Mouse (Mus musculus) MEL (cell line): ENCODE data around the gene Scfd2. TPM values are rescaled to one million over a fixed set of nuclear protein-coding genes. Genes with fewer than 3 reads are reported as not detected.

Experiments
- DNase-seq: peaks from one replicate; pipeline ENCODE4 v3.0.0; 2011; ENCODE audit warnings: low read depth, low spot score
- H3K27ac ChIP-seq: 2 replicates; pipeline ENCODE4 v1.5.1; 2012; ENCODE audit warnings: low read depth, mild to moderate bottlenecking, control low read depth, low read length, moderate library complexity; ENCODE audit not compliant: control insufficient read depth
- H3K27me3 ChIP-seq, 2 experiments: fragments of 150-350 bp in 1 of 2; sonication (generic) in 1 of 2; 2 replicates each; pipeline ENCODE4 v1.6.1; 2012; ENCODE audit warnings: low read length in 2 of 2, mild to moderate bottlenecking in 2 of 2, improper control_type of control experiment in 1 of 2, moderate library complexity in 1 of 2; ENCODE audit not compliant: insufficient read depth in 2 of 2, control insufficient read depth in 1 of 2
- H3K36me3 ChIP-seq, 2 experiments: 2 replicates each; pipeline ENCODE4 v1.6.1; 2012 to 2014; ENCODE audit warnings: low read length in 2 of 2, improper control_type of control experiment in 1 of 2, inconsistent platforms in 1 of 2, mild to moderate bottlenecking in 1 of 2; ENCODE audit not compliant: insufficient read depth in 2 of 2, control insufficient read depth in 1 of 2
- H3K4me1 ChIP-seq, 2 experiments: fragments of 150-350 bp in 1 of 2; sonication (generic) in 1 of 2; 2 replicates each; pipeline ENCODE4 v1.6.1; 2012; ENCODE audit warnings: low read length in 2 of 2, improper control_type of control experiment in 1 of 2, mild to moderate bottlenecking in 1 of 2; ENCODE audit not compliant: insufficient read depth in 2 of 2, control insufficient read depth in 1 of 2
- H3K4me3 ChIP-seq, 2 experiments: fragments of 150-350 bp in 1 of 2; sonication (generic) in 1 of 2; 2 replicates each; pipeline ENCODE4 v1.5.1; 2012; ENCODE audit warnings: low read depth in 2 of 2, low read length in 2 of 2, mild to moderate bottlenecking in 2 of 2, moderate library complexity in 2 of 2, control low read depth in 1 of 2, improper control_type of control experiment in 1 of 2; ENCODE audit not compliant: control insufficient read depth in 1 of 2, insufficient read depth in 1 of 2
- H3K79me2 ChIP-seq: 2 replicates; pipeline ENCODE4 v1.6.1; 2012; ENCODE audit warnings: mild to moderate bottlenecking, low read length, moderate library complexity; ENCODE audit not compliant: control insufficient read depth, poor library complexity, insufficient read depth
- H3K9ac ChIP-seq: 2 replicates; pipeline ENCODE4 v1.6.1; 2012; ENCODE audit warnings: low read depth, mild to moderate bottlenecking, control low read depth, low read length, moderate library complexity; ENCODE audit not compliant: control insufficient read depth, poor library complexity, severe bottlenecking
- H3K9me3 ChIP-seq: fragments of 150-350 bp; sonication (generic); replicated peaks from 2 replicates; pipeline ENCODE4 v1.6.1; 2012; ENCODE audit warnings: mild to moderate bottlenecking, low read length, improper control_type of control experiment, moderate library complexity; ENCODE audit not compliant: insufficient read depth
- BHLHE40 ChIP-seq: IDR thresholded peaks from 2 replicates; pipeline ENCODE4 v1.6.1; 2012; ENCODE audit warnings: low read depth, mild to moderate bottlenecking, inconsistent platforms, low read length, improper control_type of control experiment, borderline replicate concordance
- CHD1 ChIP-seq: IDR thresholded peaks from 2 replicates; pipeline ENCODE4 v1.6.1; 2012; ENCODE audit warnings: low read depth, mild to moderate bottlenecking, inconsistent platforms, low read length, improper control_type of control experiment
- CHD2 ChIP-seq: IDR thresholded peaks from 2 replicates; pipeline ENCODE4 v1.6.1; 2011; ENCODE audit warnings: low read length, improper control_type of control experiment
- CTCF ChIP-seq, 3 experiments: IDR thresholded peaks in 2 of 3; conservative IDR thresholded peaks in 1 of 3; 2 replicates each; pipeline ENCODE4 v1.5.1; 2011 to 2012; ENCODE audit warnings: low read length in 3 of 3, low read depth in 2 of 3, mild to moderate bottlenecking in 2 of 3, improper control_type of control experiment in 1 of 3, inconsistent platforms in 1 of 3, mixed read lengths in 1 of 3, moderate library complexity in 1 of 3; ENCODE audit not compliant: control insufficient read depth in 1 of 3, insufficient read depth in 1 of 3, poor library complexity in 1 of 3, severe bottlenecking in 1 of 3
- ELF1 ChIP-seq: IDR thresholded peaks from 2 replicates; pipeline ENCODE4 v1.6.1; 2014; ENCODE audit warnings: low read depth, mild to moderate bottlenecking, inconsistent platforms, low read length, improper control_type of control experiment, moderate library complexity
- EP300 ChIP-seq, 2 experiments: IDR thresholded peaks; 2 replicates each; pipeline ENCODE4 v1.6.1; 2011; ENCODE audit warnings: improper control_type of control experiment in 2 of 2, low read length in 2 of 2, low read depth in 1 of 2, mild to moderate bottlenecking in 1 of 2
- ETS1 ChIP-seq: IDR thresholded peaks from 2 replicates; pipeline ENCODE4 v1.6.1; 2012; ENCODE audit warnings: low read depth, mild to moderate bottlenecking, inconsistent platforms, low read length, improper control_type of control experiment, moderate library complexity
- GABPA ChIP-seq: IDR thresholded peaks from 2 replicates; pipeline ENCODE4 v1.6.1; 2012; ENCODE audit warnings: low read depth, mild to moderate bottlenecking, inconsistent platforms, low read length, improper control_type of control experiment, moderate library complexity
- GATA1 ChIP-seq: IDR thresholded peaks from 2 replicates; pipeline ENCODE4 v1.6.1; 2011; ENCODE audit warnings: low read depth, low read length, improper control_type of control experiment
- HCFC1 ChIP-seq: IDR thresholded peaks from 2 replicates; pipeline ENCODE4 v1.6.1; 2012; ENCODE audit warnings: low read depth, mild to moderate bottlenecking, inconsistent platforms, low read length, improper control_type of control experiment, moderate library complexity
- JUND ChIP-seq: IDR thresholded peaks from 2 replicates; pipeline ENCODE4 v1.6.1; 2011; ENCODE audit warnings: low read depth, mild to moderate bottlenecking, improper control_type of control experiment, low read length
- MAFK ChIP-seq: IDR thresholded peaks from 2 replicates; pipeline ENCODE4 v1.6.1; 2011; ENCODE audit warnings: low read depth, mild to moderate bottlenecking, low read length, improper control_type of control experiment, borderline replicate concordance
- MAX ChIP-seq: IDR thresholded peaks from 2 replicates; pipeline ENCODE4 v1.6.1; 2011; ENCODE audit warnings: low read length, improper control_type of control experiment
- MAZ ChIP-seq: IDR thresholded peaks from 2 replicates; pipeline ENCODE4 v1.6.1; 2012; ENCODE audit warnings: low read depth, mild to moderate bottlenecking, inconsistent platforms, low read length, improper control_type of control experiment
- MEF2A ChIP-seq: IDR thresholded peaks from 2 replicates; pipeline ENCODE4 v1.6.1; 2014; ENCODE audit warnings: low read depth, mild to moderate bottlenecking, inconsistent platforms, low read length, improper control_type of control experiment; ENCODE audit not compliant: poor library complexity, insufficient replicate concordance, severe bottlenecking; ENCODE audit errors: extremely low read depth
- MXI1 ChIP-seq: IDR thresholded peaks from 2 replicates; pipeline ENCODE4 v1.6.1; 2011; ENCODE audit warnings: mild to moderate bottlenecking, low read depth, low read length, improper control_type of control experiment
- MYB ChIP-seq: IDR thresholded peaks from 2 replicates; pipeline ENCODE4 v1.6.1; 2011; ENCODE audit warnings: mild to moderate bottlenecking, low read depth, low read length, improper control_type of control experiment
- NELFE ChIP-seq: IDR thresholded peaks from 2 replicates; pipeline ENCODE4 v1.6.1; 2011; ENCODE audit warnings: low read depth, low read length, improper control_type of control experiment
- NRF1 ChIP-seq: IDR thresholded peaks from 2 replicates; pipeline ENCODE4 v1.6.1; 2014; ENCODE audit warnings: low read depth, mild to moderate bottlenecking, inconsistent platforms, low read length, improper control_type of control experiment, moderate library complexity; ENCODE audit not compliant: poor library complexity, insufficient read depth, severe bottlenecking
- POLR2A ChIP-seq, 2 experiments: IDR thresholded peaks; 2 replicates each; pipeline ENCODE4 v1.6.1; 2011 to 2012; ENCODE audit warnings: low read length in 2 of 2, mild to moderate bottlenecking in 2 of 2, control low read depth in 1 of 2, improper control_type of control experiment in 1 of 2, low read depth in 1 of 2, moderate library complexity in 1 of 2; ENCODE audit not compliant: control insufficient read depth in 1 of 2, insufficient read depth in 1 of 2, poor library complexity in 1 of 2
- POLR2AphosphoS2 ChIP-seq: IDR thresholded peaks from 2 replicates; pipeline ENCODE4 v1.6.1; 2011; ENCODE audit warnings: low read length, improper control_type of control experiment
- SIN3A ChIP-seq: IDR thresholded peaks from 2 replicates; pipeline ENCODE4 v1.6.1; 2012; ENCODE audit warnings: low read length, improper control_type of control experiment, inconsistent platforms
- SMC3 ChIP-seq: IDR thresholded peaks from 2 replicates; pipeline ENCODE4 v1.6.1; 2011; ENCODE audit warnings: low read depth, low read length, improper control_type of control experiment
- TAL1 ChIP-seq: IDR thresholded peaks from 2 replicates; pipeline ENCODE4 v1.6.1; 2012; ENCODE audit warnings: mild to moderate bottlenecking, inconsistent platforms, low read length, moderate library complexity, mixed read lengths
- TCF12 ChIP-seq: IDR thresholded peaks from 2 replicates; pipeline ENCODE4 v1.6.1; 2014; ENCODE audit warnings: low read depth, mild to moderate bottlenecking, inconsistent platforms, low read length, improper control_type of control experiment, moderate library complexity
- USF2 ChIP-seq, 2 experiments: IDR thresholded peaks; 2 replicates each; pipeline ENCODE4 v1.6.1; 2011 to 2012; ENCODE audit warnings: improper control_type of control experiment in 2 of 2, low read length in 2 of 2, borderline replicate concordance in 1 of 2, inconsistent platforms in 1 of 2, low read depth in 1 of 2, mild to moderate bottlenecking in 1 of 2; ENCODE audit not compliant: insufficient read depth in 1 of 2
- ZKSCAN1 ChIP-seq: IDR thresholded peaks from 2 replicates; pipeline ENCODE4 v1.6.1; 2012; ENCODE audit warnings: low read depth, mild to moderate bottlenecking, inconsistent platforms, low read length, improper control_type of control experiment, moderate library complexity
- ZNF384 ChIP-seq: IDR thresholded peaks from 2 replicates; pipeline ENCODE4 v1.6.1; 2012; ENCODE audit warnings: low read depth, mild to moderate bottlenecking, inconsistent platforms, low read length, improper control_type of control experiment
- polyA plus RNA-seq, 2 experiments: library from polyadenylated mRNA; stranded (reverse) in 1 of 2; unstranded in 1 of 2; fragments of >175 nt in 1 of 2; fragments of >200 nt in 1 of 2; gene quantifications; 2 replicates each; pipeline versions ENCODE4 v1.2.1 to v1.2.4; 2012; ENCODE audit warnings: low replicate concordance in 2 of 2, low read depth in 1 of 2; ENCODE audit not compliant: insufficient read length in 2 of 2, insufficient read depth in 1 of 2, missing spikeins in 1 of 2
- total RNA-seq: library from RNA; depleted of rRNA; stranded (reverse); fragments of 300-350 nt; gene quantifications from 2 replicates; pipeline ENCODE4 v1.2.3, GENCODE M21; 2012

Scfd2 gene
- total and polyA plus RNA-seq, 3 experiments, result 18.8 to 20.3 TPM; not detected in 1

DNA sequence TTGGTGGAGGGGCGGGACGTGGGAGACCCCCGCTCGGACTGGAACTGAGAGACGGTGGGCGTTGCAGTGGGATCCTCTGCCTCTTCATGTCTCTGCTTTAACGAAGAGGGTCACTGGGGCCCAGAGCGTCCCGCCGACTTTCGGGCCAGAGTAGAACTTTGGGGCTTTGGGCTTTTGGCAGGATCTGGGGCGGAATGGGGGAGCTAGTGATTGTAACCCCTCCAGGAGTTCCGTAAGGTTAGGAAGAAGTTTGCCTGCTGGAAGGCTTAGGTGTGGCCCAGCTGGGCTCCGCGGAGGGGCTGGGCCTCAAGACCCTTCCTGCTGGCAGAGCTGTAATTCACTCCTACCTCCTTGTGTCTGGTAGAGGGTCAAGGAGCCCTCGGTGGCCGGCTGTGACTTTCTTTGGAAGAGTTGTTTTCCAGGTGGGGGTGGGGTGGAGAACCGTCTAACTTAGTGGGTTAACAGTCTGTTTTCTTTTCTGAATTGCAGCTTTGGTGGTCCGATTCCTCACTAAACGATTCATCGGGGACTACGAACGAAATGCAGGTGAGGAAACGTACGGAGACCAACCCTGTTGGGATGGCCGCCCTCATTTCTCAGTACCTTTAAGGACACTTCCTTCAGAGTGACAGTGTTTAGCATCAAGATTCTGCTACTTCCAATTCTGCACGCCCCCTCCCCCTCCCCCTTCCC is 335.8 kb downstream of the Scfd2 start:
- no peaks in the 10 kb centered on the region for H3K79me2 ChIP-seq
- peak overlapping the region; percentile 68 for H3K9ac ChIP-seq
- no peaks in the 10 kb centered on the region for H3K27me3 ChIP-seq
- no peaks in the 10 kb centered on the region for H3K9me3 ChIP-seq
- TF ChIP-seq NRF1, result no peak
- TF ChIP-seq HCFC1, result no peak
- no peak for TF ChIP-seq POLR2AphosphoS2
- no peak for TF ChIP-seq SIN3A
- TF ChIP-seq EP300 (IDR thresholded peaks at IDR 0.05; ENCODE audit: low read depth in 1 of 2, low read length in 2 of 2), result no peak
- no peak for TF ChIP-seq USF2 (IDR thresholded peaks at IDR 0.05; ENCODE audit: borderline replicate concordance in 1 of 2, insufficient read depth in 1 of 2, low read depth in 1 of 2, low read length in 2 of 2)
- TF ChIP-seq MAX, result no peak
- no peak for TF ChIP-seq ZNF384
- TF ChIP-seq POLR2A (IDR thresholded peaks at IDR 0.05; ENCODE audit: control insufficient read depth in 1 of 2, insufficient read depth in 1 of 2, low read depth in 1 of 2, low read length in 2 of 2, poor library complexity in 1 of 2), result no peak
- no peak for TF ChIP-seq ELF1
- TF ChIP-seq BHLHE40, result no peak
- no peak for TF ChIP-seq CHD2
- TF ChIP-seq GATA1, result no peak
- TF ChIP-seq CHD1, result no peak
- peak overlapping the region; percentile 78 to 86 for H3K4me3 ChIP-seq
- peaks cover 0 to 12% of the 10 kb centered on the region in 2 experiments; a peak in 2 of 4 replicates for H3K36me3 ChIP-seq
- peaks cover 2 to 23% of the 10 kb centered on the region in 2 experiments for H3K4me1 ChIP-seq
- DNase-seq, result no peak
- H3K27ac ChIP-seq, result no peak overlapping the region

DNA sequence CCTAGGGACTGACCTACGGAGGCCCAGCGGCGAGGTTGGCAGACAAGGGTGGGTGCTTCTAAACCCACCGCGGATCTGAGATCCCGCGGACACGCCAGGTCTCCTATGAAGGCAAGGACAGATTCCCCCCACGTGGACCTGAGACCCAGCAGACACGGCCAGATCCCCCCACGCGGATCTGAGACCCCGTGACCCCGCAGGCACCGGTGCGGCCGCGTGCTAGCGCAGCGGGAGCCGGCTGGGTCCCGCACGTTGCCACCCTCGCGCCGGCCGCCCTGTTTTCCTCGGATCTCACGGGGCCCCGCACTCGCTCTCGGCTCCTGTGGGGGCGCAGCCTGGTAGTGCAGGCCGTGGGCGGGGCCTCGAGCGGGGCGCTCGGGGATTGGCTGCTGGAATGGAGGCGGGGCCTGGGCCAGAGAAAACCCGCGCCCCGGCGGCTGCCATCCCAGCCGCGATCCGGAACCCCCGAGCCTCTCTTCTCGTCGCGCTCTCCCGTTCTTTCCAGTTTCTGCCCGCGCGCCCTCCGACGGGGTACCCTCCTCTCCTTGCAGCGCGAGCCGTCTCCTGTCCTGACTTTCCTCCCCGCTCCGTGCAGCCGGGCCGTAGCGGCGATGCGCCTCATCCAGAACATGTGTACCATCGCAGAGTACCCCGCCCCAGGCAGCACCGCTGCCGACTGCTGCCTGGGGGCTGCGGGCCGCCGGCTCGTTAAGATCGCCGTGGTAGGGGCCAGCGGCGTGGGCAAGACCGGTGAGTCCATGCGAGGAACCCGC is 336.5 kb downstream of the Scfd2 start, which contains the start of gene Rasl11b:
TSS of gene Rasl11b (plus strand) at position 446 of the 773 bp plus-strand sequence.
- Histone ChIP-seq H3K79me2 (no peaks in the 10 kb centered on the region), H3K4me1 (peaks cover 2 to 23% of the 10 kb centered on the region in 2 experiments), H3K9me3 (no peaks in the 10 kb centered on the region), H3K36me3 (peaks cover 0 to 12% of the 10 kb centered on the region in 2 experiments; a peak in 2 of 4 replicates), H3K9ac (peak within 1 kb of the TSS; percentile 71), H3K27me3 (no peaks in the 10 kb centered on the region), H3K27ac (no peak within 1 kb of the TSS), H3K4me3 (peak within 1 kb of the TSS; percentile 78 to 86)
- TF ChIP-seq TCF12, result peak; percentile 34; the same call in 1 of the 2 replicates
- no peak for TF ChIP-seq SMC3
- TF ChIP-seq CHD1, result no peak
- TF ChIP-seq MAZ, result no peak; the same call in 1 of the 2 replicates
- TF ChIP-seq POLR2A (IDR thresholded peaks at IDR 0.05; ENCODE audit: control insufficient read depth in 1 of 2, insufficient read depth in 1 of 2, low read depth in 1 of 2, low read length in 2 of 2, poor library complexity in 1 of 2), result peak in 1 of 2 experiments; percentile 57; a peak in 1 of 4 replicates
- no peak for TF ChIP-seq ZKSCAN1
- TF ChIP-seq CHD2, result no peak
- TF ChIP-seq MYB, result no peak
- TF ChIP-seq ETS1, result no peak
- no peak; the same call in 1 of the 2 replicates for TF ChIP-seq MXI1
- TF ChIP-seq CTCF (IDR thresholded peaks at IDR 0.05 in 2 of 3, conservative IDR thresholded peaks at IDR 0.05 in 1 of 3; ENCODE audit: control insufficient read depth in 1 of 3, insufficient read depth in 1 of 3, low read depth in 2 of 3, low read length in 3 of 3, poor library complexity in 1 of 3, severe bottlenecking in 1 of 3), result peak in 2 of 3 experiments; percentile 2 to 22; a peak in 2 of 6 replicates
- no peak for TF ChIP-seq MAFK
- peak; percentile 38; the same call in 1 of the 2 replicates for TF ChIP-seq NELFE
- no peak for TF ChIP-seq TAL1
- no peak for TF ChIP-seq GATA1
- TF ChIP-seq POLR2AphosphoS2, result no peak
- TF ChIP-seq JUND, result no peak
- no peak for TF ChIP-seq GABPA
- TF ChIP-seq MEF2A, result no peak
- peak; percentile 90 for DNase-seq
